Mouse (Mus musculus) left cerebral cortex, adult 8-10 months (tissue): ENCODE data around the gene Olfr1264. TPM values are rescaled to one million over a fixed set of nuclear protein-coding genes. Genes with fewer than 3 reads are reported as not detected.
A peak's percentile ranks its signal among the peaks of the same experiment; 100 is the strongest.

Experiments
- DNase-seq, 2 experiments: peaks; one replicate each; pipeline ENCODE4 v3.0.0; 2022; ENCODE audit warnings: low spot score in 2 of 2
- total RNA-seq, 4 experiments: library from RNA; stranded (reverse); gene quantifications; 2 replicates each; pipeline ENCODE4 v1.2.4; 2022

The Olfr1264 gene
- total RNA-seq, result not detected

GRCm38 (mm10) chr2:90025477-90025876, at the start of gene Olfr1264:
TSS of gene Olfr1264 (minus strand) at chr2:90025577.
- DNase-seq, result no peak

- no peak for DNase-seq
Observed at GRCm38 (mm10) chr2:90070065-90070464, 44.7 kb upstream of the Olfr1264 start.

GRCm38 (mm10) chr2:90063494-90063893, 38.1 kb upstream of the Olfr1264 start, which contains the start of gene Olfr140:
TSS of gene Olfr140 (minus strand) at chr2:90063594.
- no peak for DNase-seq

- no peak for DNase-seq
Observed at GRCm38 (mm10) chr2:90035037-90035436, 9.7 kb upstream of the Olfr1264 start, which contains the start of gene Olfr1265. TSS of gene Olfr1265 (plus strand) at chr2:90035337.

- no peak for DNase-seq
Observed at GRCm38 (mm10) chr2:90011831-90012230, 13.5 kb downstream of the Olfr1264 start, which contains the start of gene Olfr1263. TSS of gene Olfr1263 (plus strand) at chr2:90012131.

GRCm38 (mm10) chr2:89999845-90000244, 25.5 kb downstream of the Olfr1264 start, which contains the start of gene Olfr1262:
TSS of gene Olfr1262 (plus strand) at chr2:90000145.
- DNase-seq, result no peak

GRCm38 (mm10) chr2:89990921-89991320, 34.5 kb downstream of the Olfr1264 start, which contains the start of gene Olfr1261:
TSS of gene Olfr1261 (plus strand) at chr2:89991221.
- no peak for DNase-seq

GRCm38 (mm10) chr2:89977709-89978108, 47.7 kb downstream of the Olfr1264 start:
- DNase-seq, result no peak

GRCm38 (mm10) chr2:89974184-89974583, 51.2 kb downstream of the Olfr1264 start, which contains the start of gene Olfr1260:
TSS of gene Olfr1260 (plus strand) at chr2:89974340.
- DNase-seq, result peak in 1 of 2 experiments; percentile 6

Other genes with a start within 250 kb of the Olfr1264 start
- not detected for gene Olfr1254, start 232.0 kb downstream of the Olfr1264 start, total RNA-seq
- gene Olfr1255, start 213.5 kb downstream of the Olfr1264 start, total RNA-seq, result not detected
- not detected for gene Olfr1256, start 184.0 kb downstream of the Olfr1264 start, total RNA-seq
- not detected for gene Olfr48, start 177.4 kb downstream of the Olfr1264 start, total RNA-seq
- not detected for gene Olfr1257, start 147.1 kb downstream of the Olfr1264 start, total RNA-seq
- not detected for gene Olfr1258, start 98.3 kb downstream of the Olfr1264 start, total RNA-seq
- not detected for gene Olfr1259, start 76.9 kb downstream of the Olfr1264 start, total RNA-seq
- gene Olfr1260, start 51.2 kb downstream of the Olfr1264 start, total RNA-seq, result not detected
- not detected for gene Olfr1261, start 34.4 kb downstream of the Olfr1264 start, total RNA-seq
- gene Olfr1262, start 25.4 kb downstream of the Olfr1264 start, total RNA-seq, result not detected
- gene Olfr1263, start 13.4 kb downstream of the Olfr1264 start, total RNA-seq, result not detected
- not detected for gene Olfr1265, start 9.8 kb upstream of the Olfr1264 start, total RNA-seq
- gene Olfr140, start 38.0 kb upstream of the Olfr1264 start, total RNA-seq, result not detected
- gene Olfr1269, start 95.8 kb upstream of the Olfr1264 start, total RNA-seq, result not detected
- gene Olfr32, start 116.7 kb upstream of the Olfr1264 start, total RNA-seq, result not detected
- not detected for gene Olfr1270, start 127.5 kb upstream of the Olfr1264 start, total RNA-seq
- under 1 TPM in 1 of 4 experiments, not detected in 3; 0.32 TPM for gene Olfr1506, start 198.9 kb upstream of the Olfr1264 start, total RNA-seq
- gene Olfr142, start 232.0 kb upstream of the Olfr1264 start, total RNA-seq, result not detected
- not detected for gene Olfr1271, start 245.5 kb upstream of the Olfr1264 start, total RNA-seq